Mouse (Mus musculus): ENCODE measurements around the gene Parp6. TPM values are rescaled to one million over a fixed set of nuclear protein-coding genes. Genes with fewer than 3 reads are reported as not detected.

Parp6 gene
- polyA plus RNA-seq (2014; fragmentation: Nextera tagmentation; extraction: Ambion mirVana): 205 and 226 TPM in 2 replicates

GRCm38 (mm10) chr9:59616622-59617306 is at the start of gene Parp6:
Gene Parp6, plus strand, starts transcription at chr9:59617284.
- H3K9ac ChIP-seq (replicated peaks; ENCODE audit: low read length): peak within 1 kb of the TSS; percentile 93
- no peaks in the 10 kb centered on the region for H3K27me3 ChIP-seq (ENCODE audit: control insufficient read depth, insufficient read depth, low read length)
- peak within 1 kb of the TSS; percentile 87 for H3K4me3 ChIP-seq (replicated peaks; ENCODE audit: low read depth, low read length)
- H3K36me3 ChIP-seq (ENCODE audit: control insufficient read depth, insufficient read depth, low read length): 0 out of 2 replicates have a peak, but pooled peaks cover 2% of the 10 kb centered on the region
- H3K9me3 ChIP-seq (ENCODE audit: control insufficient read depth, low read length): no peaks in the 10 kb centered on the region
- 1% methylated on average over 36 of the region's 36 CpGs for WGBS
- peak within 1 kb of the TSS; percentile 74 for H3K4me2 ChIP-seq (ENCODE audit: low read length)
- peak within 1 kb of the TSS; percentile 93 for H3K27ac ChIP-seq (replicated peaks; ENCODE audit: low read depth, low read length)
- H3K4me1 ChIP-seq (ENCODE audit: control insufficient read depth, insufficient read depth, low read length): peaks cover 22% of the 10 kb centered on the region
- ATAC-seq (ENCODE audit: low FRiP score, low TSS enrichment): peak; percentile 99
- DNase-seq: peak; percentile 100

GRCm38 (mm10) chr9:59571852-59572251 is 45.2 kb upstream of the Parp6 start:
- Histone ChIP-seq H3K4me3 (replicated peaks; ENCODE audit: low read depth, low read length) (no peak overlapping the region), H3K4me2 (ENCODE audit: low read length) (no peak overlapping the region), H3K36me3 (ENCODE audit: control insufficient read depth, insufficient read depth, low read length) (no peaks in the 10 kb centered on the region), H3K4me1 (ENCODE audit: control insufficient read depth, insufficient read depth, low read length) (no peaks in the 10 kb centered on the region; the same call in 1 of the 2 replicates), H3K27ac (replicated peaks; ENCODE audit: low read depth, low read length) (no peak overlapping the region), H3K9ac (replicated peaks; ENCODE audit: low read length) (no peak overlapping the region), H3K9me3 (ENCODE audit: control insufficient read depth, low read length) (no peaks in the 10 kb centered on the region), H3K27me3 (ENCODE audit: control insufficient read depth, insufficient read depth, low read length) (no peaks in the 10 kb centered on the region)
- no peak for DNase-seq
- WGBS: 83% methylated on average over 2 of the region's 2 CpGs
- ATAC-seq (ENCODE audit: low FRiP score, low TSS enrichment): no peak

- no peaks in the 10 kb centered on the region for H3K9me3 ChIP-seq (ENCODE audit: control insufficient read depth, low read length)
- no peaks in the 10 kb centered on the region for H3K27me3 ChIP-seq (ENCODE audit: control insufficient read depth, insufficient read depth, low read length)
- WGBS: 12% methylated on average over 13 of the region's 13 CpGs
- H3K4me2 ChIP-seq (ENCODE audit: low read length): peak overlapping the region; percentile 56
- no peak for ATAC-seq (ENCODE audit: low FRiP score, low TSS enrichment)
- peak overlapping the region; percentile 21 for H3K27ac ChIP-seq (replicated peaks; ENCODE audit: low read depth, low read length)
- no peak for DNase-seq
- H3K4me1 ChIP-seq (ENCODE audit: control insufficient read depth, insufficient read depth, low read length): peaks cover 17% of the 10 kb centered on the region
- peak overlapping the region; percentile 41; the same call in 1 of the 2 replicates for H3K9ac ChIP-seq (replicated peaks; ENCODE audit: low read length)
- H3K4me3 ChIP-seq (replicated peaks; ENCODE audit: low read depth, low read length): peak overlapping the region; percentile 57
- no peaks in the 10 kb centered on the region for H3K36me3 ChIP-seq (ENCODE audit: control insufficient read depth, insufficient read depth, low read length)
Observed at GRCm38 (mm10) chr9:59577401-59577800, 39.7 kb upstream of the Parp6 start.

- peak; percentile 97 for ATAC-seq (ENCODE audit: low FRiP score, low TSS enrichment)
- H3K27ac ChIP-seq (replicated peaks; ENCODE audit: low read depth, low read length): peak within 1 kb of the TSS; percentile 21
- 1% methylated on average over 55 of the region's 61 CpGs for WGBS
Observed at GRCm38 (mm10) chr9:59577844-59578504, 39.1 kb upstream of the Parp6 start, which contains the start of gene Celf6. Gene Celf6, plus strand, starts transcription at chr9:59577917.

GRCm38 (mm10) chr9:59578505-59578867 is 38.6 kb upstream of the Parp6 start:
- Histone ChIP-seq H3K9ac (replicated peaks; ENCODE audit: low read length) (peak overlapping the region; percentile 73), H3K4me2 (ENCODE audit: low read length) (peak overlapping the region; percentile 56), H3K4me3 (replicated peaks; ENCODE audit: low read depth, low read length) (peak overlapping the region; percentile 57), H3K27me3 (ENCODE audit: control insufficient read depth, insufficient read depth, low read length) (no peaks in the 10 kb centered on the region), H3K36me3 (ENCODE audit: control insufficient read depth, insufficient read depth, low read length) (no peaks in the 10 kb centered on the region), H3K4me1 (ENCODE audit: control insufficient read depth, insufficient read depth, low read length) (peaks cover 17% of the 10 kb centered on the region), H3K27ac (replicated peaks; ENCODE audit: low read depth, low read length) (peak overlapping the region; percentile 21), H3K9me3 (ENCODE audit: control insufficient read depth, low read length) (no peaks in the 10 kb centered on the region)
- DNase-seq (no peak), ATAC-seq (ENCODE audit: low FRiP score, low TSS enrichment) (no peak; the same call in 1 of the 2 replicates)
- under 1% methylated on average over 20 of the region's 20 CpGs for WGBS

More at GRCm38 (mm10) chr9:59577844-59578504, 39.1 kb upstream of the Parp6 start, which contains the start of gene Celf6:
- Histone ChIP-seq H3K9me3 (ENCODE audit: control insufficient read depth, low read length) (no peaks in the 10 kb centered on the region), H3K4me1 (ENCODE audit: control insufficient read depth, insufficient read depth, low read length) (peaks cover 17% of the 10 kb centered on the region), H3K27me3 (ENCODE audit: control insufficient read depth, insufficient read depth, low read length) (no peaks in the 10 kb centered on the region), H3K36me3 (ENCODE audit: control insufficient read depth, insufficient read depth, low read length) (no peaks in the 10 kb centered on the region), H3K4me2 (ENCODE audit: low read length) (peak within 1 kb of the TSS; percentile 56), H3K9ac (replicated peaks; ENCODE audit: low read length) (peak within 1 kb of the TSS; percentile 73), H3K4me3 (replicated peaks; ENCODE audit: low read depth, low read length) (peak within 1 kb of the TSS; percentile 57)
- peak; percentile 98 for DNase-seq

GRCm38 (mm10) chr9:59584871-59585308 is 32.2 kb upstream of the Parp6 start:
- 7% methylated on average over 13 of the region's 13 CpGs for WGBS

GRCm38 (mm10) chr9:59588252-59588651 is 28.8 kb upstream of the Parp6 start:
- H3K4me2 ChIP-seq (ENCODE audit: low read length): peak overlapping the region; percentile 57
- ATAC-seq (ENCODE audit: low FRiP score, low TSS enrichment) (peak; percentile 59; the same call in 1 of the 2 replicates), DNase-seq (peak; percentile 73)
- H3K4me1 ChIP-seq (ENCODE audit: control insufficient read depth, insufficient read depth, low read length): peaks cover 25% of the 10 kb centered on the region
- H3K9ac ChIP-seq (replicated peaks; ENCODE audit: low read length): no peak overlapping the region
- H3K36me3 ChIP-seq (ENCODE audit: control insufficient read depth, insufficient read depth, low read length): no peaks in the 10 kb centered on the region
- no peaks in the 10 kb centered on the region for H3K9me3 ChIP-seq (ENCODE audit: control insufficient read depth, low read length)
- peak overlapping the region; percentile 86 for H3K27ac ChIP-seq (replicated peaks; ENCODE audit: low read depth, low read length)
- WGBS: 31% methylated on average over 5 of the region's 5 CpGs
- no peak overlapping the region for H3K4me3 ChIP-seq (replicated peaks; ENCODE audit: low read depth, low read length)
- no peaks in the 10 kb centered on the region for H3K27me3 ChIP-seq (ENCODE audit: control insufficient read depth, insufficient read depth, low read length)

More at GRCm38 (mm10) chr9:59584871-59585308, 32.2 kb upstream of the Parp6 start:
- Histone ChIP-seq H3K4me2 (ENCODE audit: low read length) (peak overlapping the region; percentile 16; the same call in 1 of the 2 replicates), H3K4me1 (ENCODE audit: control insufficient read depth, insufficient read depth, low read length) (peaks cover 25% of the 10 kb centered on the region), H3K9ac (replicated peaks; ENCODE audit: low read length) (no peak overlapping the region), H3K36me3 (ENCODE audit: control insufficient read depth, insufficient read depth, low read length) (no peaks in the 10 kb centered on the region), H3K9me3 (ENCODE audit: control insufficient read depth, low read length) (no peaks in the 10 kb centered on the region), H3K4me3 (replicated peaks; ENCODE audit: low read depth, low read length) (no peak overlapping the region), H3K27me3 (ENCODE audit: control insufficient read depth, insufficient read depth, low read length) (no peaks in the 10 kb centered on the region), H3K27ac (replicated peaks; ENCODE audit: low read depth, low read length) (no peak overlapping the region)
- ATAC-seq (ENCODE audit: low FRiP score, low TSS enrichment): peak; percentile 57; the same call in 1 of the 2 replicates
- DNase-seq: peak; percentile 88

- WGBS: 13% methylated on average over 12 of the region's 12 CpGs
- Histone ChIP-seq H3K4me2 (ENCODE audit: low read length) (peak overlapping the region; percentile 57), H3K36me3 (ENCODE audit: control insufficient read depth, insufficient read depth, low read length) (no peaks in the 10 kb centered on the region), H3K9me3 (ENCODE audit: control insufficient read depth, low read length) (no peaks in the 10 kb centered on the region), H3K4me3 (replicated peaks; ENCODE audit: low read depth, low read length) (peak overlapping the region; percentile 25), H3K27ac (replicated peaks; ENCODE audit: low read depth, low read length) (peak overlapping the region; percentile 86), H3K4me1 (ENCODE audit: control insufficient read depth, insufficient read depth, low read length) (peaks cover 25% of the 10 kb centered on the region), H3K27me3 (ENCODE audit: control insufficient read depth, insufficient read depth, low read length) (no peaks in the 10 kb centered on the region), H3K9ac (replicated peaks; ENCODE audit: low read length) (peak overlapping the region; percentile 36)
- DNase-seq: peak; percentile 92
- ATAC-seq (ENCODE audit: low FRiP score, low TSS enrichment): peak; percentile 89
Observed at GRCm38 (mm10) chr9:59588710-59589671, 28.1 kb upstream of the Parp6 start.
